Mouse (Mus musculus) liver (tissue): Measurements from ENCODE around the gene Itpripl2.

Experiments used
- DNase-seq: peaks from one replicate; pipeline ENCODE4 v3.0.0-alpha.2; 2020; ENCODE audit warnings: mixed read lengths

Itpripl2 gene

GRCm38 (mm10) chr7:118486917-118487316 lies 4.9 kb downstream of the Itpripl2 start:
- no peak for DNase-seq

- no peak for DNase-seq
Observed at GRCm38 (mm10) chr7:118483996-118484395, 7.8 kb downstream of the Itpripl2 start.

- no peak for DNase-seq
Observed at GRCm38 (mm10) chr7:118482001-118482400, 9.8 kb downstream of the Itpripl2 start.

- no peak for DNase-seq
Observed at GRCm38 (mm10) chr7:118481047-118481810, 10.5 kb downstream of the Itpripl2 start.

GRCm38 (mm10) chr7:118480160-118480709 lies 11.5 kb downstream of the Itpripl2 start:
- no peak for DNase-seq

GRCm38 (mm10) chr7:118478835-118479312 lies 12.9 kb downstream of the Itpripl2 start:
- DNase-seq, result no peak

- DNase-seq, result no peak
Observed at GRCm38 (mm10) chr7:118476428-118476827, 15.3 kb downstream of the Itpripl2 start.

GRCm38 (mm10) chr7:118475008-118475705 lies 16.6 kb downstream of the Itpripl2 start:
- DNase-seq, result no peak

- DNase-seq, result no peak
Observed at GRCm38 (mm10) chr7:118472886-118473285, 18.9 kb downstream of the Itpripl2 start.

- DNase-seq, result no peak
Observed at GRCm38 (mm10) chr7:118468060-118468459, 23.7 kb downstream of the Itpripl2 start.

GRCm38 (mm10) chr7:118464432-118464831 lies 27.3 kb downstream of the Itpripl2 start:
- DNase-seq, result no peak

GRCm38 (mm10) chr7:118462818-118463762 lies 28.7 kb downstream of the Itpripl2 start:
- DNase-seq, result no peak

- DNase-seq, result no peak
Observed at GRCm38 (mm10) chr7:118461400-118462136, 30.2 kb downstream of the Itpripl2 start.

- no peak for DNase-seq
Observed at GRCm38 (mm10) chr7:118453722-118454121, 38.1 kb downstream of the Itpripl2 start.

GRCm38 (mm10) chr7:118452940-118453339 lies 38.8 kb downstream of the Itpripl2 start:
- DNase-seq, result no peak

GRCm38 (mm10) chr7:118448134-118448967 lies 43.4 kb downstream of the Itpripl2 start, which contains the start of gene Syt17:
TSS of gene Syt17 (minus strand) at chr7:118448222.
- DNase-seq, result peak; percentile 44

- peak; percentile 15 for DNase-seq
Observed at GRCm38 (mm10) chr7:118447291-118448133, 44.3 kb downstream of the Itpripl2 start.

GRCm38 (mm10) chr7:118443895-118444485 lies 47.8 kb downstream of the Itpripl2 start:
- no peak for DNase-seq

GRCm38 (mm10) chr7:118443371-118443770 lies 48.4 kb downstream of the Itpripl2 start:
- DNase-seq, result no peak
